Mouse (Mus musculus) forelimb bud, embryonic 11.5 days (tissue): ENCODE results near the gene Pianp.
A peak's percentile ranks its signal among the peaks of the same experiment; 100 is the strongest.

Source experiments
- DNase-seq: peaks from one replicate; pipeline ENCODE4 v3.0.0-alpha.2; 2012; ENCODE audit warnings: low read depth, low spot score

The Pianp gene

DNA sequence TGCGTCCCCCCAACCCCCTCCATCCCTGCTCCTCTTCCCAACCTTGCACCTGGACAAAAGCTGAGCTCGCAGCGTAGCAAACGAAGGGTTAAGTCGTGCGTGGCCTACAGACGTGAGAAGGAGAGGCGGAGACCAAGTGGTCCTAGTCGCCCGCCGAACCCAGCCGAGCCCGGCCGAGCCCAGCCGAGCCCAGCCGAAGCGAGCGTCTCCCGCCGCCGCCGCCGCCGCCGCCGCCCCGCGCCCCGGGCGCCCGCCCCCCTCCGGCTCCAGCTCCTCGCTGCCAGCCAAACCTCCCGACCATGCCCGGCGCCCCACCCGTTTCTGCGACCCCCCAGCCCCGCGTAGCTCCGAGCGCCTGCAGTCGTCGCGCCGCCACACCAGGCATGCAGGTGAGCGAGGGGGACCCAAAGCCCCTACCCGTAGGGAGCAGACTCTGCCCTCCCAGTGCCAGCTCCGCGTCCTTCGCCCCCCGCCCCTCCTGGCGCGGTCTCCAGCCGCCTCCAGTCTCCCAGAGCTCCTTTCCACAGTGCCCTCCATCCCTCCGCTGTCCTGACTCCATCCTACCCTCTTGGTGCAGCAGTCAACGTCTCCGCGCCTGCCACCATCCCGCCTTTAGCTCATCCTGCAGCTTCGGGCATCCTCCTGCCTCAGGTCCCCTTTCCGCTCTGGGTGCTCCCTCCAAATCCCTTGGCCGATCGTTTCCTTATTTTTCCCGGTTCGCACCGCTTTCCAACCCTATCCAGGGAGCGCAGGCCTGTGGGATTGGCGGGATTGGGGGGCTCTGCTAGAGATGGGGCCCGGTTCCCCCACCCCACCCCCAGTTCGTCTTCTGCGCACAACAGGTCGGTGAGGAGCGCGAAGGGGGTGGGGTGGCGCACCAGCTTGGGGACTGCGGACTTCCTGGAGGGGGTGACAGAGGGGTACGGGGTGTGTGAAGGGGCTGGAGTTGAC is at the start of gene Pianp:
Gene Pianp, plus strand, starts transcription at position 144 of the 951 bp plus-strand sequence.
- DNase-seq, result peak; percentile 52

DNA sequence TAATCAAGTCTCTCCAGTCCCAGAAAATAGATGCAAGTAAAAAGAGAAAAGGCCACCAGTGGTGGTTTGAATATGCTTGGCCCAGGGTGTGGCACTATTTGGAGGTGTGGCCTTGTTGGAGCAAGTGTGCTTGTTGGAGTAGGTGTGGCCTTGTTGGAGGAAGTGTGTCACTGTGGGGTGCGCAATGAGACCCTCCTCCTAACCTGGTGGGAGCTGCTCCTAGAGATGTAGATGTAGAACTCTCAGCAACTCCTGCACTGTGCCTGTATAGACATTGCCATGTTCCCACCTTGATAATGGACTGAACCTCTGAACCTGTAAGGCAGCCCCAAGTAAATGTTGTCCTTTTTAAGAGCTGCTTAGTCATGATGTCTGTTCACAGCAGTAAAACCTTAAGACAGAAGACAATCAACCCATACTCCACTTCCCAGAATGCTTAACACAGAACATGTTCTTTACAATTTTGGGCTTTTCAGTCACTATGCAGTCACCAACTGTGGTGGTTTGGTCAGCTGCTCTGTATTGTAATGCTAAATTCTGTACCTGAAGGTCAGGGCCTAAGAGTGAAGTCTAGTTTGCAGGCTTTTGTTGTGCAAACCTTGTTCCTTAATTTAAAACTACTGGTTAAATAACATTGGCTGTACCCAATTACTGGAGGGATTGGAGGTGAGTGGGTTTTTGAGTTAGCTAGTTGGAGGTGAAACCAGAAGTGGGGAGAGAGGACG is 42.3 kb upstream of the Pianp start:
- no peak for DNase-seq

DNA sequence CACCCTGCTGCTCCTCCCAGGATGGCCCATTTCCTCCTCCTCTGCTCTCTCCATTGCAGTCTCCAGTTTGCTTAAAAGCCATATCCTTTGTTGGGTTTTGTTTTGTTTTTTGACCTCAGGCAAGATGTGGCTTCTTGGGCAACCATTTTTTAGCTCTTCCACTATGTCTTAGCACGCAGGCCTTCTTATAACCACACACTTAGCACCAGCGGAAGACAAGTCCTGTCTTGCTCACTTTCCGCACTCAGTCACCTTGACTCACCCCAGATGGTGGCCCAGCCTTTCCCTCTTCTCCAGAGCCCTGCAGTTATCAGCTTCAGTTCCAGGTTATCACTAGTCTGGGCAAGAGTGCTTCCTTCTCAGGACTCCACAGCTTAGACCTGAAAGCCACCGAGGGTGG is 41.3 kb upstream of the Pianp start:
- DNase-seq, result no peak

DNA sequence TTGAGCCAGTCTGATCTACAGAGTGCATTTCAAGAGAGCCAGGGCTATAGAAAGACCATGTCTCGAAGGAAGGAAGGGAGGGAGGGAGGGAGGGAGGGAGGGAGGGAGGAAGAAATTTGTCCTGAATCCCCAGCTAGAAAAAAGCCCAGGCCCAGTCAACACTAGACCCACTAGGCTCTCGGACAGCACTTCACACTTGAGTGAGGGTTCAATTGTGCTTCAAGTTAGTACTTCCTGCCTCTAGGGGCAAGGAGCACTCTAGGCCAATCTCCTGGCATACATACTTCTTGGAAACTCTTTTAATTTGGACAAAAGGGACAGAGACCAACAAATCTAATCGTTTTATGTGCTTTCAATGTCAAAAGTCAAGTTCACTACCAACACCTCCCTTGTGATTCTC is 38.4 kb upstream of the Pianp start:
- DNase-seq, result no peak

DNA sequence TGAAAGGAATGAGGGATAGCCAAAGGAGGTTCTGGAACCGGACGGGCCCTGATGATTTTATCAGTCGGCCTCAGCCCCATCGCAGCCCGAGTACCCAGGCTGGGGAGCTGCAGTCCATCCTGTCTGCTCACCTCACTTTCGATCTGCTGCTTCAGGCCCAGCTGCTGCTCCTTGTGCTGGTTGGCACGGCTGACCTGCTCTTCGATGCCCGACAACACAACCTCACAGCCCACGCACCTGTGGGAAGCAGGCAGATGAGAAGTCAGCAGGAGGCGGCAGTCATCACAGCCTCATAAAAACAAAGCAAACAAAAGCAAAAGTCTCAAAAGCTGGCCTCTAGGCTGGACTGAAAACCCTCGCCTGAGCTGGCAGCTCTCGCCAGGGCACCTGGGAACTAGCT is 36.5 kb upstream of the Pianp start:
- no peak for DNase-seq

DNA sequence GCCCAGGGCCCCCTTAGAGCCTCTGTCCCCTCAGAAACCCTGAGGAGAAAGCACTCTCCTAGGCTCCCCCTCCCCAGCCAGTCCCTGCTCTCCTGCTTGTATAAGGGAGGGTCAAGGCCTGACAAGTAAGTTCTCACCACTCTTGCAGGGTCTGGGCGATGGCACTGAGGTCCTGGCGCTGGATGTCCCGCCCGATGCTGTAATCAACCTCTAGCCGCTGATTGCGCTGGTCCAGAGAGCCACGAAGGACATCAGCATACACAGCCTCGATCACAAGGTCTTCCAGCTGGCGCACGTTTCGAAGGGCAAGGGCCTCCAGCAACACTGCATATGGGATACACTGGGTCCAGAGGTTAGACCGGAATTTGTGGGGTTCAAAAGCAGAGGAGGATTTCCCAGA is 35.5 kb upstream of the Pianp start:
- no peak for DNase-seq

DNA sequence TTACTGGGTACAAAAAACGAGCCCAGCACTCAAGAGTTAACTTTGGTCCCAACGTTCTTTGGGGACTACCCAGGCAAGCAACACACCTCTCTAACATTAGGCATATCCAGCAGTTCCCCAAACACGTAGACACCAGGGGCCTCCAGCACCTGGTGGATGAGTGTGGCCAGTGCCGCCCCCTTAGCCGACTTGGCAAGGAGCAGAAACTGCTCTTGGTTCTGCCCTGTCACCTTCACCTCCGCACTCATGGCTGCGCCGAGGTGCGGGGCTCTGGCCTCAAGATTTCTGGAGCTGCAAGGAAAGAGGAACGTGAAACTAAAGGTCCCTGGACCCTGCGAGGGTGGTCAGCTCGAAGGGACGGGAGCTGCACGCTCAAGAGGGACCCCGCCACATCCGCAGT is 31.9 kb upstream of the Pianp start:
- no peak for DNase-seq

DNA sequence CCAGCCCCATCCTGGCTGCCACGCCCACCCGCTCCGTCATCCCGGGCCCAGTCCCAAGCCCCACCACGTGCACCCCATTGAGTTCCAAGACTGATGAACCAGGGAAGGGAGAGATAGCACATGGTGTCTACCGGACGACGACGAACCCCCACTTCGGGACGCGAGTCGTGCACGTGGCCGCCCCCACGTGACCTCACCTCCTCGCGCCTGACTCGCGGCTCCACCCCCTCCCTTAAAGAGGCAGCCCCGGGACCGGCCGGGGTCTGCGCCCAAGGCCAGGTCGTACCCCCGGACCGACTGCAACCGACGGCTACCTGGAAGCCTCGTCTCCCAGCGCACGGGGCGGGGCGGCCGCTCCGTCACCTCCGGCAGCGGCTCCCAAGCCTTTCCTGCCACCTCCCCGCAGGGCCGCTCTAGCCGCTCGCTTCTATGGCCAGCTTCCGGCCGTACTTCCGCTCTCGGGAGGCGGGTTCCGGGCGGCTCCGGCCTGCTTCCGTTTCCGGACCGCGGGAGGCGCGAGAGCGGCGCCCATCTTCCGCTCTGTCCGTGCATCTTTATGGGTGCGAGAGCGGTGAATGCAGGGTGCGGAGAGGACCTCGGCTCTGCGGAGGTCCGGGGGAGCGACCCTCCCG is 31.3 kb upstream of the Pianp start, which contains the start of gene Cops7a:
Gene Cops7a, minus strand, starts transcription at position 451 of the 632 bp plus-strand sequence.
- peak; percentile 90 for DNase-seq

DNA sequence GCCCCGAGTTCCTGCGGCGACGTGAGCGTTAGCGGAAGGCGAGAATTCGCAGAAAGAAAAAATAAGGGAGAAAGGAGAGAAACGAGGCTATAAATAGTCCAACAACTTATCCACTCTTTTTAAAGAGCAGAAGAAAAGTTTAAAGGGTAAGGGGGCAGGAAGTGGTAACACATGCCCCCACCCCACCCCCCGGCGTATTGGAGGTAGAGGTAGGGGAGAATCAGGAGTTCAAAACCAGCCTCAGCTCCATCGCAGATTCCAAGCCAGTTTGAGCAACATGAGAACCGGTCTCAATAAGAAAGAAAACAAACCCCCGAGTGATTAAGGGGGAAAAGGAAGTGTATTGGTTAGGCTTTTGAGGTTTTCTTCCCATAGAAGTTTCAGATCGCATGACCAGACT is 30.7 kb upstream of the Pianp start:
- no peak for DNase-seq

DNA sequence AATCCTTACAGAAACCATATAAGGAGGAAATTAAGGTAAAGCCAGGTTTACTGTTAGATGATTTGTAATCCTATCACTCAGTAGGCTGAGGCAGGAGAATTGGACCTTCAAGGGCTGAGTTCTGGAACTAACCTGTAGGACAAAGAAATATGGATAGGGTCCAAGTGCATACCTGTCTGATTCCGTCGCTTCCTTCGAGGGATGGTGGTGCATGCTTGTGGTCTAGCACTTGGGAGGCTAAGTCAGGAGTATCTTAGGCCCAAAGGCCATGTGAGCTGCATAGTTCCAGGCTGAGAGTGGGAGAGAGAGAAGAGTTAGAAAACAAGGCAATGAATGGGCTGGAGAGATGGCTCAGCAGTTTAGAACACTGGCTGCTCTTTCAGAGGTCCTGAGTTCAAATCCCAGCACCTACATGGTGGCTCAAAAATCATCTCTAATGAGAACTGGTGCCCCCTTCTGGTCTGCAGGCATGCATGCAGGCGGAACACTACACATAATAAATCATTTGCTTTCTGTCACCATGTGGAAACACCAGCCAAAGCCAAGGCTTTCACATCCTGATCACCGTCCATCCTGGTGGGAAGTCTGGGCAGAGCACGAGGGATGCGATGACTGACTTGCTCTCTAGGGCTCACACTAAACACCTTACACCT is 29.9 kb upstream of the Pianp start:
- no peak for DNase-seq

DNA sequence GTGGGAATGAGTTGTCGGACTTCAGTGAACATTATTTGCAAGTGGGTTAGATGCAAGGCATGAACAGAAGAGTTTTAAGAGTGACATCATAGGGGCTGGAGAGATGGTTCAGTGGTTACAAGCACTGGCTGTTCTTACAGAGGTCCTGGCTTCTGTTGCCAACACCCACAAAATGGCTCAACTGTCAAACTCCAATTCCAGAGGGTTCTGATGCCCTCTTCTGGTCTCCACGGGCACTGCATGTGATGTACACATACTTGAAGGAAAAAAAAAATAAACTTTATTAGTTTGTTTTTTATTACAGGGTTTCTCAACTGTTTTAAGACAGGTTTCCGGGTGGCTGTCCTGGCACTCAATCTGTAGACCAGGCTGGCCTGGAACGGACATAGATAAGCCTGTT is 28.7 kb upstream of the Pianp start:
- peak; percentile 72 for DNase-seq

DNA sequence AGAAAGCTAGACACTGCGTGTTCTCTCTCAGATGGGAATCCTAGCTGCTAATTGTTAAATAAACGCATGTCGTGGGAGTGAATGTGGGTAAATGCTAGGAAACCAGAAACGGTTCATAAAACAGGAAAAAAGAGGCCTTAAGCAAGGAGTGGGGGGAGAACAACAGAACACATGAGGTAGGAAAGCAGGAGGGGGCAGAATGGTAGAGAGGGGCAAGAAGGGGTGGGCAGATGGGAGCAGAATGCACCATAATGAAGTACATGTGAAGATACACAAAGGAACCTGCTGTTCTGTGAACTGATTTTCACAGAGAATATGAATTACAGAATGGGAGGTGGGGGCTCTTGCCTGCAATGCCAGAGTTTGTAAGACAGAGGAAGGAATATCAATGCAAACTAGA is 4.3 kb upstream of the Pianp start:
- no peak for DNase-seq

DNA sequence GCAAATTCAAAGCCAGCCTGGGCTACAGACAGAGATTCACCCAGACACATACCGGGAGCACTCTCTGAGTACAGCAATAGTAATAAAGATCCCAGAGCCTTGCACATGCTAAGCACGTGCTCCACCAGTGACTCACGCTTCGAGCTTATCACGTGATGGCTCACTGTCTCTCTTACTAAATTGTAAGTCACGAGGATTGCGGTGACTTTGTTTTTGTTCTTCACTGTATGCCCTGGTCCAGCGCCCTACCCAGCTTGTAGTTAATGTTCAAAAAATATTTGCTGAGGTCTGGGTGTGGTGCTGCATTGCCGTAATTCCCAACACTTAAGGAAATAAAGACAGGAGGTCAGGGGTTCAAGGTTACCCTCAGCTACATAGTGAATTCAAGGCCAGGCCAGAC is 3.1 kb upstream of the Pianp start:
- DNase-seq, result no peak

DNA sequence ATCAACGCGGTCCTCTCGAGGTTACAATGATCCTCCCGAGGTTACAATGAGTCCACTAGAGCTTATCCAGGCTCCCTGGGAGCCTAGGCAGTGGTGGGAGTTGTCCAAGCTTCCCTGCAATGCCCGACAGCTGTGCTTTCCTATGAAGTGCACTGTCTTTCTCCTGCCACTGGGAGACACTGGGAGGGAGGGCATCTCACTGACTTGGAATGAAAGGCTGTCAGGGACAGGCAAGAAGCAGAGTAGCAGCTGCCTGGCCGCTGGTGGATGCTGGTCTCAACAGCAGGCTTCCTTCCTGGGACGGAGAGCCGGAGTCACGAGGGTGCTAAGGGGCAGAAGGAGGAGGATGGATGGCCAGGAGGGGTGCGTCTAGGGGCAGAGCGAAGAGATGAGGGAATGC is 2.6 kb upstream of the Pianp start:
- no peak for DNase-seq

DNA sequence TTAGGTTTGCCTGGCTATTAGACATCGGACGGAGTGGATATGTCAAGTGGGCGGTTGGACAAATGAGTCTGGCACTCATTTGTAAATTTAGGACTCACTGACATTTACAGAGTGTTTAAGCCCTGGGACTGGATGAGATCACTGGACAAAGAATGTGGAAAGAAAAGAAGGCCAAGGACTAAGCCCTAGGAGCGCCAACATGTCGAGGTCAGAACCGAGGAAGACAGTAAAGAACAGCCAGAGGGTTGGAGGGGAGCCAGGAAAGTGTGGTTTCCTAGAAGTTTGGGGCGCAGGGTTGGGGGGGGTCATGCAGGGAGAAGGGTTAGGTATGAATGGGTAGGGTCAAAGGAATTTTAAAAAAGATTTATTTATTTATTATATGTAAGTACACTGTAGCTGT is 1.2 kb upstream of the Pianp start:
- no peak for DNase-seq

DNA sequence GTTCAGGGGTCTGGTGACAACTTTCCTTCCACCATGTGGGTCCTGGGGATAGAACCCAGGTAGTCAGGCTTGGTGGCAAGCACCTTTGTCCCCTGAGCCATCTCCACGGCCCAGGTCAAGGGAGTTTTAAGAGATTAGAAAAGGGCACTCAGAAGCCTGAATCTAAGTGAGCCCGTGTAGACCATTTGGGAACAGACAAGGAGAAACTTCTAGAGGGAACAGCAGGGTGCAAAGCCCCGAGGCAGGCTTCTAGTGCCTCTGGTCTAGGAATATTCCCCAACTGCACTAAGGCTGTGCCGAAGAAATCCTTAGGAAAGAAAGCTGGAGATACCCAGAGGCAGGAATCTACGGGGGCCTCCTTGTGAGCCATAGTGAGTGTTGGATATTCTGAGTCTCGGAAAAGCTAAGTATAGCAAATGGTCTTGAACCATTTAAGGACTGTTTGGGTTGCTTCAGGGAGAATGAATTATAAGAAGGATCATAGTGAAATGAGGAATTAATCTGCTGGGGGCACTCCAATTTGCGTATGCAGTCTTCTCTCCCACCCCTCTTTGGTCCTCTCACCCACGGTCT is 577 bp upstream of the Pianp start:
- DNase-seq, result no peak

DNA sequence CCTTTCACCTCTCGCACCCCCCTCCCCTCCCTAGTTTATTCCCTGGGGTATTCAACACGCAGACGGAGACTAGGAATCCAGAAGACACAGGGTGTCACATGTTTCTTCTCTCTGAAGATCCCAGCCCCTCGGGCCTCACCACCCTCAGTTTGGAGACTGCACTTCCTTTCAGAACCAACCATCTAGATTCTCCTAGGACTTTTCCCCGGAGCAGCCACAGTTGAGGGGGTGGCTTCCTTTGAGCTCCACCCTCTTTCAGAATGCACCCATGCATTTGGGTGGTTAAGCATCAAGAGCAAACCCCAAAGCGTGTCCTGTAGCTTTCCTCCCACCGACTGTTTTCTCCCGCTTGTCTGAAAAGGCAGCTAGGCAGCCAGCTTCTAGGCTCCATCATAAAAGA is 1.6 kb downstream of the Pianp start:
- no peak for DNase-seq

DNA sequence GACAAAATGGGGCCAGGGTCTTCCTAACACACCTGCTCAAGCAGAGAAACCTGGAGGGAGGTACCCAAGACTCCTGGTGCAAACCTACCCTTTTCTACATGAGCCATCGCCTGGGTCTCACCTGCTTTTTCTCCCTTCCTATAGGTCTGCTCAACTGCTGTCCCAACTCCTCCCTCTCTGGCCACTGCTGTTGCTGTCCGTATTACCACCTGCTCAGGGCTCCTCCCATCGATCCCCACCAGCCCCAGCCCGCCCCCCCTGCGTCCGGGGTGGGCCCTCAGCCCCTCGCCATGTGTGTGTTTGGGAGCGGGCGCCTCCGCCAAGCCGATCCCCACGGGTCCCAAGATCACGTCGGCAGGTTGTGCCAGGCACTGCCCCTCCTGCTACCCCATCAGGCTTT is 2.6 kb downstream of the Pianp start:
- no peak for DNase-seq

DNA sequence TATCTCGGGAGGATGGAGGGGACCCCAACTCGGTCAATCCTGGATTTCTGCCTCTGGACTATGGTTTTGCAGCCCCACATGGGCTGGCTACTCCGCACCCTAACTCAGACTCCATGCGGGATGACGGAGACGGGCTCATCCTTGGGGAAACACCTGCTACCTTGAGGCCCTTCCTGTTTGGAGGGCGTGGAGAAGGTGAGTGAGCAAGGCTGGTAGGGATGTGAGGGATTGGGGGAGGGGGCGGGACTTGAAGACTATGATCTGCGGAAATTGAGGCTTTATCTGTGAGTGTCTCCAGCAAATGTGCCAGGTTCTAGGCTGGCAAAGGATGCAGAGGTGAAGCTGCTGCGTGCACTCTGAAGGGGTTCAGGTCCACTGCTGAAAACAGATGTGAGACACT is 3.1 kb downstream of the Pianp start:
- DNase-seq, result no peak

DNA sequence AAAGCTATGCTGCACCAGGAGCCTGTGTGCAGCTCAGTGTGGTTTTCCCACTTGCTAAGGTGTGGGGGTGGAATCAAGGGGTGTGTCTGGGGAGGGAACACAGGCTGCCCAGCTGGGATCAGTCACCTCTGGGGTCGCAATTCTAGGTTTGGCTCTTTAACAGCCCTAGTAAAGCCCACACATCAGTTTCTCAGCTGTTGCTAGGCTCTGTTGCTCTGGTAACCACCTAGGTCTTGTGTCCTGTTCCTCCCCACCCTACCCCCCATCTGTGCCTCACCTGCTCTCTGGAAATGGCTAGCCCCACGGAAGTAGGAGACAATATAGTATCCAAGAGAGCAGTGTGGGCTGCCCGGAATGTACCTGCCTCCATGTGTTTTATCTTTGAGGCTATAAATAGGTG is 7.2 kb downstream of the Pianp start:
- no peak for DNase-seq

DNA sequence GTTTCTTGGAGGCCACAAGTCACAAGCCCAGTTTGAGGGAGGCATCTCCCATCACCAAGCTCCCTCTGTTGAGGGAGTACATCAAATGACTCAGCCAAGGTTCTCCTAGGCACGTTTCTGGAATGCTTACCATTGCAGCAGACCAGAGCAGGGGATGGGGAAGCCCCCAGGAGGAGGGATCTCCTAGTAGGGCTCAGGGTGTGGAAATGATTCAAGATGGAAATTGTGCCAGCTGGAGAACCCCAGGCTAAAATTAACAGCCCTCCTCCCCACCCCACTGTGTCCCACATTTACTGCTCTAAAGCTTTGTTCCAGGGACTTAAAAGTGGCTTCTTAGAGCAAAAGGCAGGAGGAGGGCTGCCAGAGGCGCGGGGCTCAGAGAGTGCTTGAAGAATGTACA is 8.6 kb downstream of the Pianp start:
- DNase-seq, result no peak

DNA sequence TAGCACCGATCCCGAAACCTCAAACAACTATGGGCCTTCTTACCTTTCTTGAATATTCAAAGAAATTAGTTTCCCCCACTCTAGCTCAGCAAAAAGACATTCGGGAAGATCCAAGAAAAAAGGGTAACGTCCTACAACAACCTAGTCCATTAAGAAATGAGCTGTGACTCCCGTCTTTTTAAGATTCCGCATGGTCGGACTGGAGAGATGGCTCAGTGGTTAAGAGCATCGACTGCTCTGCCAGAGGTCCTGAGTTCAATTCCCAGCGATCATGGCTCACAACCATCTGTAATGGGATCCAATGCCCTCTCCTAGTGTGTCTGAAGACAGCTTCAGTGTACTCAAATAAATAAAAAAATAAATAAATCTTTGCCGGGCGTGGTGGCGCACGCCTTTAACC is 11.6 kb downstream of the Pianp start:
- no peak for DNase-seq
